Mouse (Mus musculus): ENCODE measurements at regions not wholly inside any gene's neighbourhood (a gene's known extent, or its start where the extent isn't known, plus 50 kb on each side); places are given as distances from the start of the nearest gene placed in this dataset.

DNA sequence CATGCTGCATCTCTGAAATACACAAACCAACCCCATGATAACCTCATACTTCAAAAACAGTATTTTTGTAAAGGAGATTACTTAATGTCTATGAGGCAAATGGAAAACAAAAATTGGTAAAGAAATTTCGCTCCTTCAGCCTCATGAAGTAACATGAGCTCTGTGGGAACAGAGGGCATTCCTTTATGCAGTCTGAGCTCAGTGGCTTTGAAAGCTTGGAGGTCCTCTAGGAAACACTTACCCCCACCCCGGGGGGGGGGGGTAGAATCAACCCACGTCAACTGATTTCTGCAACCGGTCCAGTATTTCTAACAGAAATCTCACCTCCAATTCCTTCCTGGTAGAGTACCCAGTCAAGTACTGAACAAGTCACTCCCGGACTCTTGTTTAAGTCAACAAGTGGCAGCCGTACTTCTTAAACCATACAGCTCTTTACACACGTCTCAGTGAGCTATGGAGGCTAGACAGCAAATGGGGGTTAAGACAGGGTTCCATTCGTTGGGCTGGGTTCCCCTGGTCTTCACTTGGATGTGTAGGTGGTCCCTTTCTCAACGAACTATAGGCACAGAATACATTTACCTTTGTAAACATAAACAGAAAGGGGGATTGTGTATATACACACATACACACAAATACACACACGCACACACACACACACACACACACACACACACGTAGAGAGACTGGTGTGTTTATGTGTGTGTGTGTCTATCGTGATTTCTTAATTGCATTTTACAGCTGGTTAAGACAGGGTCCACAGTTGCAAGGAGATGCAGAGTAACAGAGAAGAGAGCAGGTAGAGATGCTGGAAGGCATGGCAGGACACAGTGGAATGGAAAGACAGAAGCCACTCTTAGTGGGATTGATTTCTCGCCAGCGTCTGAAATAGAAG lies 63.6 kb upstream of the Otx2 start:
- Histone ChIP-seq H3K36me3 (ENCODE audit: control insufficient read depth, insufficient read depth) (no peaks in the 10 kb centered on the region), H3ac (ENCODE audit: control insufficient read depth, insufficient read length) (no peak overlapping the region), H3K79me2 (ENCODE audit: control insufficient read depth, insufficient read depth) (no peaks in the 10 kb centered on the region), H3K4me2 (ENCODE audit: low read depth) (no peak overlapping the region), H3K27me3 (ENCODE audit: control insufficient read depth, insufficient read depth, insufficient read length) (no peaks in the 10 kb centered on the region), H3K4me3 (no peak overlapping the region)
- TF ChIP-seq REST (IDR thresholded peaks at IDR 0.05; ENCODE audit: insufficient read depth, insufficient read length) (no peak), CEBPB (IDR thresholded peaks at IDR 0.05; ENCODE audit: insufficient read depth, poor library complexity, severe bottlenecking) (no peak), SRF (IDR thresholded peaks at IDR 0.05; ENCODE audit: control insufficient read depth, insufficient read length, low read depth) (no peak), MYOG (IDR thresholded peaks at IDR 0.05; ENCODE audit: control insufficient read depth in 1 of 3, insufficient read depth in 1 of 3, insufficient read length in 2 of 3, low read depth in 2 of 3) (no peak), TCF3 (IDR thresholded peaks at IDR 0.05; ENCODE audit: insufficient read length, low read depth) (no peak), E2F4 (IDR thresholded peaks at IDR 0.05; ENCODE audit: insufficient read depth) (no peak), MYOD1 (IDR thresholded peaks at IDR 0.05; ENCODE audit: control insufficient read depth in 1 of 3, insufficient read length in 2 of 3, low read depth in 2 of 3) (no peak)

DNA sequence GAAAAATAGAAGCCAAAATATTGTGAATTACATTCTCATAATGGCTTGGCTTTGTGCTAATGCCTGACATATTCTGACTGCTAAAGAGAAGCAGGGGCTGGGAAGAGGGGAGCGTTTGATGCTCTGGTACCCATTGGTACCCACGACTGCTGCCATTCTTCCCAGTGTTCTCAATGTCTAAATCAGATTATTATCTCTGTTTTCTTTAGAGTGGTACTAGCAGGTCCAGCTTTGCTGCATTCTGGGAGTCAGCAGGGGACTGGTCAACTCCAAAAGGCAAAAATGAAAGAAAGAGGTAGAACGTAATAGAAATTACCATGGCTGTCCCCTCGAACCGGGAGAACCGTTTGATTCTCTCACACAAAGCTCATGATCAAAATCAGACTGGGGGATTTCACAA lies 62.6 kb upstream of the Otx2 start:
- H3ac ChIP-seq (ENCODE audit: control insufficient read depth, insufficient read length) = no peak overlapping the region
- no peaks in the 10 kb centered on the region for H3K79me2 ChIP-seq (ENCODE audit: control insufficient read depth, insufficient read depth)
- no peak overlapping the region for H3K4me3 ChIP-seq
- TF ChIP-seq TCF3 (IDR thresholded peaks at IDR 0.05; ENCODE audit: insufficient read length, low read depth) = no peak
- TF ChIP-seq SRF (IDR thresholded peaks at IDR 0.05; ENCODE audit: control insufficient read depth, insufficient read length, low read depth) = no peak
- no peak for TF ChIP-seq MYOD1 (IDR thresholded peaks at IDR 0.05; ENCODE audit: control insufficient read depth in 1 of 3, insufficient read length in 2 of 3, low read depth in 2 of 3)
- no peak for TF ChIP-seq REST (IDR thresholded peaks at IDR 0.05; ENCODE audit: insufficient read depth, insufficient read length)
- TF ChIP-seq USF1 (IDR thresholded peaks at IDR 0.05; ENCODE audit: low read depth) = no peak
- TF ChIP-seq TCF12 (IDR thresholded peaks at IDR 0.05; ENCODE audit: insufficient read depth, poor library complexity, severe bottlenecking) = no peak
- TF ChIP-seq POLR2AphosphoS2 (IDR thresholded peaks at IDR 0.05; ENCODE audit: insufficient read length, low read depth) = no peak
- TF ChIP-seq CEBPB (IDR thresholded peaks at IDR 0.05; ENCODE audit: insufficient read depth, poor library complexity, severe bottlenecking) = no peak
- no peak overlapping the region for H3K4me2 ChIP-seq (ENCODE audit: low read depth)
- H3K36me3 ChIP-seq (ENCODE audit: control insufficient read depth, insufficient read depth) = no peaks in the 10 kb centered on the region
- H3K27me3 ChIP-seq (ENCODE audit: control insufficient read depth, insufficient read depth, insufficient read length) = no peaks in the 10 kb centered on the region

DNA sequence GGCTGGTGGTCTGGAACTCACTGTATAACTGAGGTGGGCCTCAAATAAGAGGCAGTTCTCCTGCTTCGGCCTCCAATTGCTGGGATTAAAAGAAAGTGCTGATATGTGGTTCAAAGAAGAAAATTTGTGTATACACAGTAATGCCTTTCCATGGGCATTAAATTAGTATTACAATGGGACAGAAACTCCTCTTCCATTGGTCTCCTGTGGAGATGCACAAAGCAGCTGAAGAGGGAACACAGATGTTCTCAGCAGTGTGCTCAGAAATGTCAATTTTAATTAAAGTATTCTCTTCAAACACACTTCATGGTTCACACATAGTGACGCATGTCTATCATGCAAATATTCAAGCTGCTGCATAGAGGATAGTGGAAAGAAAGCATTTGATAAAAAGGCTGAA lies 56.4 kb upstream of the Otx2 start:
- H3K4me3 ChIP-seq = no peak overlapping the region
- no peaks in the 10 kb centered on the region for H3K79me2 ChIP-seq (ENCODE audit: control insufficient read depth, insufficient read depth)
- no peak overlapping the region for H3ac ChIP-seq (ENCODE audit: control insufficient read depth, insufficient read length)
- H3K27me3 ChIP-seq (ENCODE audit: control insufficient read depth, insufficient read depth, insufficient read length) = no peaks in the 10 kb centered on the region
- TF ChIP-seq TCF3 (IDR thresholded peaks at IDR 0.05; ENCODE audit: insufficient read length, low read depth) (no peak), MAX (IDR thresholded peaks at IDR 0.05; ENCODE audit: low read depth) (no peak), TCF12 (IDR thresholded peaks at IDR 0.05; ENCODE audit: insufficient read depth, poor library complexity, severe bottlenecking) (no peak), POLR2A (IDR thresholded peaks at IDR 0.05; ENCODE audit: insufficient read length, low read depth) (no peak), MYOG (IDR thresholded peaks at IDR 0.05; ENCODE audit: control insufficient read depth in 1 of 3, insufficient read depth in 1 of 3, insufficient read length in 2 of 3, low read depth in 2 of 3) (no peak), USF1 (IDR thresholded peaks at IDR 0.05; ENCODE audit: low read depth) (no peak), MYOD1 (IDR thresholded peaks at IDR 0.05; ENCODE audit: control insufficient read depth in 1 of 3, insufficient read length in 2 of 3, low read depth in 2 of 3) (no peak), POLR2AphosphoS2 (IDR thresholded peaks at IDR 0.05; ENCODE audit: insufficient read length, low read depth) (no peak), E2F4 (IDR thresholded peaks at IDR 0.05; ENCODE audit: insufficient read depth) (no peak)
- H3K36me3 ChIP-seq (ENCODE audit: control insufficient read depth, insufficient read depth) = no peaks in the 10 kb centered on the region
- H3K4me2 ChIP-seq (ENCODE audit: low read depth) = no peak overlapping the region
